ENCODE assay signal across 8 mouse cellular contexts in the genomic region with DNA sequence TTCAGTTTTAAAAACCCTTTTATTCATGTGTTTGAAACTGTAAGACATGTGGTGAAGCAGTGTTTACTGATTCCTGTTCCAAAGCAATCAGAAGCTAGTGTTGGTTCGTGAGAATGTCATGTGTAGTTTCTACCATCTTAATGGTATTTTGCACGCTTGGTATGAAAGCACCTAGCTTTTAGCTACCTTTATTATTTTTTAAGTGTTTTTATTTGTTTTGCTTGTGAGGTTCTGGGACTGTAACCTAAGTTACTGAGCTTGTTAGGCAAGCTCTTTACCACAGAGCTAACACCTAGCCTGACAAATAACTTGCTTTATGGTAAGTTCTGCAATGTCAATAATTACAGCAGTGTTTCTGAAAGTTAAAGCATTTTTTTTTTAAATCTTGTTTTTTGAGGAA. TPM values are rescaled to one million over a fixed set of nuclear protein-coding genes. Genes with fewer than 3 reads are reported as not detected.
DNase-seq lines count a peak whose midpoint lies in the region; ATAC-seq and TF ChIP-seq lines count a peak whose summit lies in the region.

No protein-coding gene starts in this region.

- peaks cover 37% of the 10 kb centered on the region for H3K4me1 ChIP-seq in heart, embryonic 13.5 days
- peaks cover 0 to 29% of the 10 kb centered on the region in 2 experiments; a peak in 3 of 4 replicates for H3K4me1 ChIP-seq in CH12.LX (ENCODE audit: control insufficient read depth in 1 of 2, insufficient read depth in 2 of 2)
- peaks cover 41% of the 10 kb centered on the region for H3K4me1 ChIP-seq in forebrain, embryonic 15.5 days
- H3K4me1 ChIP-seq in liver, embryonic 16.5 days (ENCODE audit: control insufficient read depth, low read depth, low read length), result peaks cover 22% of the 10 kb centered on the region

- TF ChIP-seq POLR2A in CH12.LX (IDR thresholded peaks at IDR 0.05; ENCODE audit: low read depth, low read length), result no peak

- H3K27ac ChIP-seq in heart, embryonic 13.5 days (replicated peaks), result peak overlapping the region; percentile 97
- H3K27ac ChIP-seq in CH12.LX (ENCODE audit: insufficient read depth, low read depth), result no peak overlapping the region
- no peak overlapping the region for H3K27ac ChIP-seq in forebrain, embryonic 15.5 days (replicated peaks)
- H3K27ac ChIP-seq in liver, embryonic 16.5 days (ENCODE audit: low read length), result peak overlapping the region; percentile 90; the same call in 1 of the 2 replicates

- ATAC-seq in heart, embryonic 13.5 days (ENCODE audit: extremely low read depth, insufficient number of reproducible peaks, low FRiP score, low TSS enrichment), result no peak
- ATAC-seq in forebrain, embryonic 15.5 days (replicated peaks), result no peak
- ATAC-seq in liver, embryonic 16.5 days (ENCODE audit: low read depth), result no peak

- peak overlapping the region; percentile 91 for H3K4me3 ChIP-seq in heart, embryonic 13.5 days
- H3K4me3 ChIP-seq in CH12.LX (replicated peaks in 1 of 3; ENCODE audit: low read depth in 2 of 3, low read length in 2 of 3, poor library complexity in 1 of 3), result peak overlapping the region; percentile 70 to 89 (median 73)
- H3K4me3 ChIP-seq in forebrain, embryonic 15.5 days, result peak overlapping the region; percentile 98
- peak overlapping the region; percentile 83 for H3K4me3 ChIP-seq in liver, embryonic 16.5 days (ENCODE audit: low read depth, low read length)

- peaks cover 38% of the 10 kb centered on the region for H3K79me2 ChIP-seq in CH12.LX (replicated peaks; ENCODE audit: control insufficient read depth, extremely low read depth, insufficient read depth, poor library complexity, severe bottlenecking)

- no peak for TF ChIP-seq EP300 in CH12.LX (IDR thresholded peaks at IDR 0.05; ENCODE audit: low read length)

- H3K36me3 ChIP-seq in heart, embryonic 13.5 days, result no peaks in the 10 kb centered on the region
- H3K36me3 ChIP-seq in CH12.LX (replicated peaks in 1 of 2; ENCODE audit: control insufficient read depth in 1 of 2, insufficient read depth in 1 of 2, low read length in 1 of 2), result peaks cover 0 to 21% of the 10 kb centered on the region in 2 experiments
- H3K36me3 ChIP-seq in forebrain, embryonic 15.5 days, result no peaks in the 10 kb centered on the region
- H3K36me3 ChIP-seq in liver, embryonic 16.5 days (ENCODE audit: control insufficient read depth, insufficient read depth), result no peaks in the 10 kb centered on the region

- no peak for DNase-seq in heart, postnatal 4 days
- no peak for DNase-seq in CH12.LX (ENCODE audit: extremely low read depth)
- DNase-seq in embryo, embryonic 9.5 days (ENCODE audit: extremely low spot score), result no peak
- no peak for DNase-seq in cerebellum, adult 9-10 months
- no peak for DNase-seq in cerebellum, postnatal 36 days

- peak overlapping the region; percentile 98 for H3K9ac ChIP-seq in heart, embryonic 13.5 days
- peak overlapping the region; percentile 92 for H3K9ac ChIP-seq in CH12.LX (ENCODE audit: insufficient read depth, low read depth)
- H3K9ac ChIP-seq in forebrain, embryonic 15.5 days (replicated peaks), result peak overlapping the region; percentile 91; the same call in 1 of the 2 replicates
- peak overlapping the region; percentile 25; the same call in 1 of the 2 replicates for H3K9ac ChIP-seq in liver, embryonic 16.5 days (ENCODE audit: low read depth, low read length)

- dilution Hi-C loops in CH12.LX (cut with MboI; ENCODE audit: extremely low pct_ligation_motif_present, extremely low pct_unique_long_range_greater_than_20kb, low sequenced_read_pairs), result no loop called here

- no peaks in the 10 kb centered on the region for H3K27me3 ChIP-seq in heart, embryonic 13.5 days (replicated peaks)
- no peaks in the 10 kb centered on the region for H3K27me3 ChIP-seq in CH12.LX (replicated peaks)
- H3K27me3 ChIP-seq in forebrain, embryonic 15.5 days, result no peaks in the 10 kb centered on the region
- H3K27me3 ChIP-seq in liver, embryonic 16.5 days (ENCODE audit: control insufficient read depth, insufficient read depth, low read depth, low read length), result no peaks in the 10 kb centered on the region

- in situ Hi-C loops in CH12.LX (cut with MboI; ENCODE audit: low pct_ligation_motif_present, low pct_unique_long_range_greater_than_20kb, low sequenced_read_pairs), result loop anchor here (10.0 kb wide), 1 partner anchor 96 kb away; no protein-coding TSS in a partner anchor

- TF ChIP-seq RAD21 in CH12.LX (IDR thresholded peaks at IDR 0.05; ENCODE audit: low read depth, low read length), result no peak

- 59% methylated on average over 2 of the region's 2 CpGs for WGBS in heart, embryonic 13.5 days
- 56% methylated on average over 2 of the region's 2 CpGs for WGBS in forebrain, embryonic 15.5 days
- WGBS in liver, embryonic 16.5 days (ENCODE audit: insufficient replicate concordance), result 33% methylated on average over 2 of the region's 2 CpGs

- no peak for TF ChIP-seq CTCF in CH12.LX (conservative IDR thresholded peaks at IDR 0.05 in 1 of 2, IDR thresholded peaks at IDR 0.05 in 1 of 2; ENCODE audit: low read depth in 2 of 2, low read length in 2 of 2)

- H3K4me2 ChIP-seq in heart, embryonic 13.5 days, result peak overlapping the region; percentile 89
- H3K4me2 ChIP-seq in CH12.LX (ENCODE audit: insufficient read depth, low read depth, poor library complexity, severe bottlenecking), result peak overlapping the region; percentile 84
- H3K4me2 ChIP-seq in forebrain, embryonic 15.5 days (replicated peaks), result peak overlapping the region; percentile 55
- H3K4me2 ChIP-seq in liver, embryonic 16.5 days (ENCODE audit: low read depth, low read length), result peak overlapping the region; percentile 77

- H3K9me3 ChIP-seq in heart, embryonic 13.5 days, result no peaks in the 10 kb centered on the region
- peaks cover 5% of the 10 kb centered on the region for H3K9me3 ChIP-seq in CH12.LX (replicated peaks; ENCODE audit: low read length)
- no peaks in the 10 kb centered on the region for H3K9me3 ChIP-seq in forebrain, embryonic 15.5 days
- H3K9me3 ChIP-seq in liver, embryonic 16.5 days (replicated peaks; ENCODE audit: control insufficient read depth, low read length), result no peaks in the 10 kb centered on the region

TF ChIP-seq in CH12.LX, 34 proteins besides CTCF, POLR2A, EP300 and RAD21:
- TF ChIP-seq SMC3 (IDR thresholded peaks at IDR 0.05; ENCODE audit: low read depth, low read length), result no peak
- TF ChIP-seq CHD1 (IDR thresholded peaks at IDR 0.05; ENCODE audit: low read depth, low read length), result peak; percentile 84
- TF ChIP-seq MXI1 (IDR thresholded peaks at IDR 0.05; ENCODE audit: low read depth, low read length), result 0 out of 2 replicates have a peak, but pooled peaks have one; percentile 25
- no peak for TF ChIP-seq RCOR1 (conservative IDR thresholded peaks at IDR 0.05; ENCODE audit: low read depth, low read length)
- TF ChIP-seq MAFK (IDR thresholded peaks at IDR 0.05; ENCODE audit: insufficient replicate concordance, low read length), result no peak
- no peak for TF ChIP-seq MAZ (IDR thresholded peaks at IDR 0.05; ENCODE audit: low read depth, low read length)
- TF ChIP-seq SIN3A (IDR thresholded peaks at IDR 0.05; ENCODE audit: low read length), result peak; percentile 41; the same call in 1 of the 2 replicates
- no peak for TF ChIP-seq IRF4 (IDR thresholded peaks at IDR 0.05; ENCODE audit: low read depth, low read length)
- no peak for TF ChIP-seq USF2 (conservative IDR thresholded peaks at IDR 0.05; ENCODE audit: low read depth, low read length)
- no peak for TF ChIP-seq MAX (IDR thresholded peaks at IDR 0.05; ENCODE audit: low read length)
- TF ChIP-seq BHLHE40 (IDR thresholded peaks at IDR 0.05; ENCODE audit: low read depth, low read length), result 0 out of 2 replicates have a peak, but pooled peaks have one; percentile 15
- TF ChIP-seq ZNF384 (IDR thresholded peaks at IDR 0.05; ENCODE audit: low read depth, low read length), result no peak
- TF ChIP-seq GABPA (IDR thresholded peaks at IDR 0.05; ENCODE audit: insufficient replicate concordance, low read depth, low read length), result no peak

RNA-seq across cellular contexts. Expression of gene Znrf2, which starts 1.7 kb away (rescaled TPM):
- 2.2 and 2.4 TPM in 2 replicates for polyA plus RNA-seq in heart, embryonic 13.5 days (2015; fragmentation: Nextera tagmentation; extraction: Ambion mirVana)
- total RNA-seq in heart, postnatal 4 days (2021), result 10 to 100 TPM; 20.1 to 24.3 TPM
- total RNA-seq in CH12.LX (2012; rRNA removed) (18.3 and 21.6 TPM in 2 replicates), CH12.LX (2014; rRNA removed) (26.9 and 27.1 TPM in 2 replicates)
- 16.0 and 21.3 TPM in 2 replicates for polyA plus RNA-seq in CH12.LX (2012; ENCODE audit: insufficient read length, low read depth)
- 18.4 and 22.0 TPM in 2 replicates for polyA plus RNA-seq in forebrain, embryonic 15.5 days (2015; fragmentation: Nextera tagmentation; extraction: Ambion mirVana)
- polyA plus RNA-seq in liver, embryonic 16.5 days (2015; fragmentation: Nextera tagmentation; extraction: Ambion mirVana), result 1.8 and 2.1 TPM in 2 replicates

Comparison
In these comparisons a context has a peak if more than half of its experiments do, and no peak if none do; other contexts are left out.
1. H3K27ac ChIP-seq: peak in heart, embryonic 13.5 days (single experiment) and liver, embryonic 16.5 days (single experiment); none in CH12.LX (single experiment) and forebrain, embryonic 15.5 days (single experiment).
2. H3K9ac ChIP-seq: peak in every context shown above with its lines; median percentile 98 in heart, embryonic 13.5 days; 92 in CH12.LX; 91 in forebrain, embryonic 15.5 days; 25 in liver, embryonic 16.5 days.
3. Peak in every context shown above with its lines, with median percentiles within 50 percentile points of each other: H3K4me2 ChIP-seq and H3K4me3 ChIP-seq.